Mouse (Mus musculus) cerebellum, postnatal 14 days (tissue): ENCODE results near the gene Sec23ip.

ENCODE experiments used
- DNase-seq, 2 experiments: peaks; one replicate each; pipeline ENCODE4 v3.0.0; 2021; ENCODE audit warnings: mixed read lengths in 2 of 2

Gene Sec23ip

DNA sequence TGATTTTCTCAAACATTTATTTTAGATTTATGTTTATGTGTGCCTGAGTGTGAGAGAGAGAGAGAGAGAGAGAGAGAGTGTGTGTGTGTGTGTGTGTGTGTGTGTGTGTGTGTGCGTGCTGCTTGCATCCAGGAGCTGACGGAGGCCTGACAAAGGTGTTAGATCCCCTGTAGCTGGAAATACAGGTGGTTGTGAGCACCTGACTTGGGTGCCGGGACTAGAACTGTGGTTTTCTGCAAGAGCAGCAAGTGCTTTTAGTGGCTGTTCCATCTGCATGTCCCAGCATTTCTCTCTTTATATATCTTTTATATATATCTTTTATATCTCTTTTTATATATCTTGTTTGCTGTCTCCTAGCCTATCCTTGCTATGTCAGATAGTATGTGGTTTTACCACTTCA, 37.1 kb downstream of the Sec23ip start:
- no peak for DNase-seq

DNA sequence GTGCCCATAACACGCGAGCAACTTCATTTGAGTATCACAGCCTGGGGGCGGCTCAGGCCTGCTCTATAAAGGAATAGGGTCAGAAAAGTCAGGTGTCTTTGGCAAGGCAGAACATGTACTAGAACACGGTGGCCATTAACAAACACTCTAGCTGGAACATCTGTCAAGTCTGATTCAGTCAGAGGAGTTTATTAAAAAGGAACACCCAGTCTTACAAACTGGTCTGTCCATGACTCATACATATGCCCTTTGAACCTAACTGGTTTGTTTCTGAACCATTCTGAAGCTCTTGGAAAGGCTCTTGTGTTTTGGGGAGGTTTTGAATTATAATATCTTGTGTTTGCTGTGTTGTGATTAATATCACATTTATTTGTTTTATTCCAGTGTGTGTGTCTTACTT, 45.3 kb downstream of the Sec23ip start:
- DNase-seq: no peak

DNA sequence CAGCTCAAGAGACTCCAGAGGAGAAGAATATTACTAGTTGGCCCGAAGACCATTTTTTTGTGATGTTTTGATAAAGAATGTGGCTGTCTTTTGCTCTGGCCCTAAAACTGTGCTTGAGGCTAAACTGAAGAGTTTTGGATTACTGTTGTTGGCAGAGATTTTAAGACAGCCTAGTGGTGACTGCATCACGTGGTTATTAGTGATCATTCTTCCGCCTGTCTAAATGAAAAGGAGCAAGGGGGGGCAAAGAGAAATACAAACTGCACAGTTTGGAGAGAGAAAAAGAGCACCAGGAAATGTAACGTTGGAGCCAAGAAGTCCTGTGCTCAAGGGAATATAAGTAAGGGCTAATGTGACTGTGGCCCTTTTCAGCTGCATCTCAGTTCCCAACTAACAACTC, 48.7 kb downstream of the Sec23ip start:
- no peak for DNase-seq

DNA sequence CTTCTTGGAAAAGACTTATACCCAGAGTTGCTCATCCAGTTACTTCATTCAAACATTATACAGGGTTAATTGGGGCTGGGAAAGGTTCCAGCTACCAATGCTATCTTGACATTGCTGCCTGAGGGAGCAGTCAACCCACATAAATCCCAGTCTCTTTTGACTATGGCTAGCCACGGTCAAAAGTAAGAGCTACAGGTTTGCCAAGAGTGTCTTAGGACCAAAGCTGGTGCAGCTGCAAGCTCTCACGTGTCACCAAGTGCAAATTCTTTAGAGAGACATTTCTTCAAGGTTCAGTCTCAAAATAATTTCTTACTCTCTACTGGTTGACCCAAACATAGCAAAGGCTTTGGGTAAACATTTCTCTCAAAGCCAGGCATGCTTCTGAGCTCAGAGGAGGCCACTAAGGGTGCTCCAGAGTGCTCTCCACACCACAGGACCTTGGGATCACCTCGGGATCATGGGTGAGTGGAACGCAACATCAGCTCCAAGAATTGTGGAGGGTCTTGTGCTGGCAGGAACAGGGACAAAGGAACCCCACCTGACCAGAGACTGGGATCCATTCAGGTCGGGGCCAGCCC, 80.3 kb downstream of the Sec23ip start:
- DNase-seq: no peak

DNA sequence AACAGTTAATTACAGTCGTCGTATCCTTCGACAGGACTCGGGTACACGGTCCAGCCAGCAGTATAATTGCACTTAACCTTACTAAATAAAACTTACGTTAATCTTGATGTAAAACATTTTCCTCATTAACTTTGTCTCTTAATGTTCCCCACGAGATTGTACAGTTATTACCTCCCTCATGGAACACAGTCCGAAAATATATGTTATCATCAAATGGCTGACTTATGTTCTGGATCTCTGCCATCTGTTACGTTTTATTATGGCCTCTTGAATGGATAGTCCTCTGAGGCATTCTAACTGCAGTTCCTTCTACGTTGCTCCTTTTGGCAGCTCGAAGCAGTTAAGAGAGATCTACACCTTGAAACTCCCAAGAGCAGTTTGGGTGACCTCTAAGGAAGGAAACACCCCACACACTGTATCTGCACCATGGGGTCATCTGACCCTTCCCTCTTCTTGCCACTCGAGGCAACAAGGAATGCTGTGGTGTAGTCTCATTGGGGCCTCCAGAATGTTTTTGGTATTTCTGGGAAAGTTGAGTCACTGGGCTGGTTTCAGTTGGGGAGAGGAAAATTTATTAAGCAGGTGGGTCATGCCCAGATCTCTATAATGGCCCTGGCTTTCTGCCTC, 87.8 kb downstream of the Sec23ip start:
- DNase-seq: no peak

DNA sequence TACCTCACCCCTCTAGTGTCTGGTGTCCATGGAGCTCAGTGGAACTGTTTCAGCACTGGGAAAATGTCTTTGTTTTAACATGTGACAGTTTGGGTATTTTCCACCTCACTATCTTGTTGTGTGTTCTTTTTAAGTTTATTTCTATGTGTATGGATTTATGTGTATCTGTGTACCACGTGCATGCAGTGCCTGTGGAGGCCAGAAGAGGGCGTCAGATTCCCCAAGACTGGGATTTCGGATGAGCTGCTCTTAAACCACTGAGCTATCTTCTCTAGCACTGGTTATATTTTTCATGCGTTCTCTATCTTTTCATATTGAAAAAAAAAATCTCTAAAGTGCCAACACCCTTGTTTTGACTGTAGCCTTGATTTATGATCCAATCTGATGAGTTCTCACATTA, 88.5 kb downstream of the Sec23ip start:
- no peak for DNase-seq
